Mouse (Mus musculus) embryonic facial prominence, embryonic 13.5 days (tissue): Measurements from ENCODE around the gene Svs4. TPM values are rescaled to one million over a fixed set of nuclear protein-coding genes. Genes with fewer than 3 reads are reported as not detected.
"Not testable (repeated sequence)": the region's sequence is repeated elsewhere in the genome, so short reads cannot be mapped to it uniquely, and the experiment has no call there.

Experiments
- ATAC-seq: fragments of 200-750 bp; cut with Nextera tagmentation; 2 replicates; pipeline ENCODE4 v1.8.0; 2017; ENCODE audit warnings: low read depth; ENCODE audit not compliant: insufficient number of reproducible peaks, insufficient read depth, low FRiP score, low TSS enrichment
- H3K27ac ChIP-seq: fragments of 300-500 bp; sonication (generic); 2 replicates; pipeline ENCODE4 v1.5.1; 2015; ENCODE audit warnings: moderate library complexity, mild to moderate bottlenecking, inconsistent platforms
- H3K27me3 ChIP-seq: fragments of 300-500 bp; sonication (generic); 2 replicates; pipeline ENCODE4 v1.6.1; 2015; ENCODE audit warnings: mild to moderate bottlenecking, inconsistent platforms
- H3K36me3 ChIP-seq: fragments of 300-500 bp; sonication (generic); 2 replicates; pipeline ENCODE4 v1.6.1; 2015; ENCODE audit warnings: mild to moderate bottlenecking, inconsistent platforms
- H3K4me1 ChIP-seq: fragments of 300-500 bp; sonication (generic); 2 replicates; pipeline ENCODE4 v1.6.1; 2015; ENCODE audit warnings: inconsistent platforms
- H3K4me2 ChIP-seq: fragments of 300-500 bp; sonication (generic); 2 replicates; pipeline ENCODE4 v1.6.1; 2015; ENCODE audit warnings: moderate library complexity, mild to moderate bottlenecking, inconsistent platforms
- H3K4me3 ChIP-seq: fragments of 300-500 bp; sonication (generic); 2 replicates; pipeline ENCODE4 v1.5.1; 2015; ENCODE audit warnings: mild to moderate bottlenecking, inconsistent platforms
- H3K9ac ChIP-seq: fragments of 300-500 bp; sonication (generic); 2 replicates; pipeline ENCODE4 v1.6.1; 2015; ENCODE audit warnings: mild to moderate bottlenecking, inconsistent platforms
- H3K9me3 ChIP-seq: fragments of 300-500 bp; sonication (generic); 2 replicates; pipeline ENCODE4 v1.6.1; 2016; ENCODE audit warnings: inconsistent platforms
- WGBS: fragments of 180-500 bp; shearing (Covaris S2); methylation state at CpG from one replicate; pipeline ENCODE4 v1.1.7; 2015; ENCODE audit warnings: mixed read lengths; 5-methylcytosine and 5-hydroxymethylcytosine counted together
- polyA plus RNA-seq: library from polyadenylated mRNA; unstranded; fragments of >200 nt; fragmentation: Nextera tagmentation; extraction: Ambion mirVana; gene quantifications from 2 replicates; pipeline ENCODE4 v1.2.1, GENCODE M21; 2015

Svs4 gene
- not detected in 2 replicates for polyA plus RNA-seq

GRCm38 (mm10) chr2:164278359-164278758, at the start of gene Svs4:
Gene Svs4, minus strand, starts transcription at chr2:164278459.
- H3K4me1 ChIP-seq = no peaks in the 10 kb centered on the region
- no peaks in the 10 kb centered on the region for H3K36me3 ChIP-seq
- H3K4me3 ChIP-seq = no peak within 1 kb of the TSS
- H3K9ac ChIP-seq = no peak within 1 kb of the TSS
- 94% methylated on average over 4 of the region's 4 CpGs for WGBS
- H3K27ac ChIP-seq = no peak within 1 kb of the TSS
- H3K27me3 ChIP-seq = no peaks in the 10 kb centered on the region
- no peak within 1 kb of the TSS for H3K4me2 ChIP-seq
- no peak for ATAC-seq
- no peaks in the 10 kb centered on the region for H3K9me3 ChIP-seq

- H3K4me1 ChIP-seq = no peaks in the 10 kb centered on the region
- ATAC-seq = no peak
- H3K4me3 ChIP-seq = no peak overlapping the region
- no peaks in the 10 kb centered on the region for H3K27me3 ChIP-seq
- H3K36me3 ChIP-seq = no peaks in the 10 kb centered on the region
- no peak overlapping the region for H3K27ac ChIP-seq
- no peaks in the 10 kb centered on the region for H3K9me3 ChIP-seq
- WGBS = 83% methylated on average over 6 of the region's 6 CpGs
- H3K4me2 ChIP-seq = no peak overlapping the region
- H3K9ac ChIP-seq = no peak overlapping the region
These were observed 42.7 kb upstream of the Svs4 start for GRCm38 (mm10) chr2:164320983-164321382.

GRCm38 (mm10) chr2:164316451-164316850, 38.2 kb upstream of the Svs4 start, which contains the start of gene Svs6:
Gene Svs6, plus strand, starts transcription at chr2:164316751.
- H3K36me3 ChIP-seq, H3K4me1 ChIP-seq, H3K9ac ChIP-seq, H3K27me3 ChIP-seq, H3K9me3 ChIP-seq, ATAC-seq, H3K4me3 ChIP-seq, H3K4me2 ChIP-seq, H3K27ac ChIP-seq: not testable (repeated sequence)
- 74% methylated on average over 1 of the region's 1 CpGs for WGBS

GRCm38 (mm10) chr2:164315460-164315859, 37.2 kb upstream of the Svs4 start:
- not testable (repeated sequence) for H3K27ac ChIP-seq, ATAC-seq, H3K9ac ChIP-seq, H3K4me2 ChIP-seq, H3K27me3 ChIP-seq, H3K4me3 ChIP-seq, H3K36me3 ChIP-seq, H3K4me1 ChIP-seq, H3K9me3 ChIP-seq

- WGBS = 87% methylated on average over 5 of the region's 5 CpGs
These were observed 34.3 kb upstream of the Svs4 start for GRCm38 (mm10) chr2:164312599-164312998.

GRCm38 (mm10) chr2:164288968-164289367, 10.7 kb upstream of the Svs4 start, which contains the start of gene Svs3a:
Gene Svs3a, plus strand, starts transcription at chr2:164289268.
- not testable (repeated sequence) for ATAC-seq

More at GRCm38 (mm10) chr2:164312599-164312998, 34.3 kb upstream of the Svs4 start:
- Histone ChIP-seq H3K36me3 (no peaks in the 10 kb centered on the region), H3K4me2 (no peak overlapping the region), H3K9ac (no peak overlapping the region), H3K4me3 (no peak overlapping the region), H3K4me1 (no peaks in the 10 kb centered on the region), H3K27ac (no peak overlapping the region), H3K27me3 (no peaks in the 10 kb centered on the region), H3K9me3 (no peaks in the 10 kb centered on the region)
- no peak for ATAC-seq

GRCm38 (mm10) chr2:164256540-164256939, 21.7 kb downstream of the Svs4 start, which contains the start of gene Svs3b:
Gene Svs3b, minus strand, starts transcription at chr2:164256640.
- H3K9me3 ChIP-seq, H3K4me1 ChIP-seq, H3K36me3 ChIP-seq, H3K9ac ChIP-seq, ATAC-seq, H3K4me3 ChIP-seq, H3K27ac ChIP-seq, H3K27me3 ChIP-seq, H3K4me2 ChIP-seq: not testable (repeated sequence)
- 80% methylated on average over 1 of the region's 1 CpGs for whole genome bisulfite sequencing

More at GRCm38 (mm10) chr2:164288968-164289367, 10.7 kb upstream of the Svs4 start, which contains the start of gene Svs3a:
- not testable (repeated sequence) for H3K27ac ChIP-seq, H3K4me3 ChIP-seq, H3K4me2 ChIP-seq, H3K9ac ChIP-seq, H3K9me3 ChIP-seq, H3K36me3 ChIP-seq, H3K27me3 ChIP-seq, H3K4me1 ChIP-seq
- WGBS = 71% methylated on average over 1 of the region's 1 CpGs

- no peaks in the 10 kb centered on the region for H3K27me3 ChIP-seq
- no peaks in the 10 kb centered on the region for H3K9me3 ChIP-seq
- ATAC-seq = no peak
- no peak within 1 kb of the TSS for H3K4me2 ChIP-seq
- WGBS = 81% methylated on average over 3 of the region's 3 CpGs
- no peaks in the 10 kb centered on the region for H3K36me3 ChIP-seq
- no peak within 1 kb of the TSS for H3K4me3 ChIP-seq
- H3K27ac ChIP-seq = no peak within 1 kb of the TSS
- H3K9ac ChIP-seq = no peak within 1 kb of the TSS
- H3K4me1 ChIP-seq = no peaks in the 10 kb centered on the region
These were observed 39.9 kb downstream of the Svs4 start, which contains the start of gene Svs2 for GRCm38 (mm10) chr2:164238366-164238765. Gene Svs2, minus strand, starts transcription at chr2:164238466.

GRCm38 (mm10) chr2:164232671-164233070, 45.6 kb downstream of the Svs4 start:
- Histone ChIP-seq H3K4me3 (no peak overlapping the region), H3K36me3 (no peaks in the 10 kb centered on the region), H3K4me1 (no peaks in the 10 kb centered on the region), H3K27ac (no peak overlapping the region), H3K9me3 (no peaks in the 10 kb centered on the region), H3K9ac (no peak overlapping the region), H3K27me3 (no peaks in the 10 kb centered on the region), H3K4me2 (no peak overlapping the region)
- 91% methylated on average over 8 of the region's 8 CpGs for WGBS
- ATAC-seq = no peak

GRCm38 (mm10) chr2:164228361-164229070, 49.7 kb downstream of the Svs4 start:
- Histone ChIP-seq H3K9me3 (no peaks in the 10 kb centered on the region), H3K4me3 (no peak overlapping the region), H3K4me1 (no peaks in the 10 kb centered on the region), H3K36me3 (no peaks in the 10 kb centered on the region), H3K9ac (no peak overlapping the region), H3K27ac (no peak overlapping the region), H3K4me2 (no peak overlapping the region), H3K27me3 (no peaks in the 10 kb centered on the region)
- no peak for ATAC-seq
- 86% methylated on average over 8 of the region's 8 CpGs for WGBS
